Comparison of ENCODE assay signal across 8 mouse cellular contexts in the genomic region with DNA sequence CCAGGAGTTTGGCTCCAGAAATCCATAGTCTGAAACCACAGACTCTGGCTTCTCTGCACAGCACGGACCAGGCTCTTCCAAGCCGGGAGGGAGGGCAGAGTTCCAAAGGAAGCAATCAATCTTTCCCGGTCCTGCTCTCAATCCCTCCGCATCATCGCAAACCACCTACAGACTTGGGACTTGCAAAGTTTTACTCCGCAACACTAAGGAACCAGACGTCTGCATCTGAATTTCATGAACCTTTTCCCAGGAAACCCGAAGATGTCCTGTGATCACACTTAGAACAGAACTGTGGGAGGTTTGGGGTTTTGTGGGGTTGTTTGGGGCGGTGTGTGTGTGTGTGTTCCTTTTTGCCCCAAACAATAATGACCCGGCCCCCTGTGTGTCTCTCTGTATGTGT. TPM values are rescaled to one million over a fixed set of nuclear protein-coding genes. Genes with fewer than 3 reads are reported as not detected.
DNase-seq lines count a peak whose midpoint lies in the region; ATAC-seq lines count a peak whose summit lies in the region.

No protein-coding gene starts in this region.

- H3K4me1 ChIP-seq in megakaryocyte, embryonic 14.5 days, result peaks cover 49% of the 10 kb centered on the region
- H3K4me1 ChIP-seq in brown adipose tissue, adult 24 weeks (ENCODE audit: control insufficient read depth, insufficient read depth, insufficient read length, low read length), result peaks cover 16% of the 10 kb centered on the region
- H3K4me1 ChIP-seq in forebrain, embryonic 15.5 days, result peaks cover 28% of the 10 kb centered on the region

- no peaks in the 10 kb centered on the region for H3K9me3 ChIP-seq in megakaryocyte, embryonic 14.5 days
- H3K9me3 ChIP-seq in forebrain, embryonic 15.5 days, result no peaks in the 10 kb centered on the region

- peak overlapping the region; percentile 93 for H3K4me2 ChIP-seq in forebrain, embryonic 15.5 days (replicated peaks)

- 6% methylated on average over 10 of the region's 10 CpGs for whole genome bisulfite sequencing in forebrain, embryonic 15.5 days

- peak overlapping the region; percentile 97 for H3K4me3 ChIP-seq in megakaryocyte, embryonic 14.5 days (replicated peaks)
- peak overlapping the region; percentile 90 for H3K4me3 ChIP-seq in brown adipose tissue, adult 24 weeks (ENCODE audit: insufficient read depth, low read depth, low read length)
- H3K4me3 ChIP-seq in forebrain, embryonic 15.5 days, result peak overlapping the region; percentile 93

- no peak for ATAC-seq in megakaryocyte, adult 5-6 weeks (ENCODE audit: poor library complexity, severe bottlenecking)
- no peak for ATAC-seq in forebrain, embryonic 15.5 days (replicated peaks)

- peak overlapping the region; percentile 85 for H3K9ac ChIP-seq in forebrain, embryonic 15.5 days (replicated peaks)

- DNase-seq in kidney, adult 9 months, result peak; percentile 60
- peak; percentile 66 for DNase-seq in lung, postnatal 14 days
- DNase-seq in testis, postnatal 10 days (ENCODE audit: low spot score), result peak; percentile 48
- DNase-seq in right cerebral cortex, adult 2 months (ENCODE audit: low spot score in 2 of 2), result no peak

- peak overlapping the region; percentile 87 for H3K27ac ChIP-seq in brown adipose tissue, adult 24 weeks (replicated peaks; ENCODE audit: low read depth, low read length)
- H3K27ac ChIP-seq in forebrain, embryonic 15.5 days (replicated peaks), result peak overlapping the region; percentile 75; the same call in 1 of the 2 replicates

- H3K36me3 ChIP-seq in megakaryocyte, embryonic 14.5 days (replicated peaks; ENCODE audit: low read length), result no peaks in the 10 kb centered on the region
- no peaks in the 10 kb centered on the region for H3K36me3 ChIP-seq in forebrain, embryonic 15.5 days

- H3K27me3 ChIP-seq in megakaryocyte, embryonic 14.5 days (replicated peaks), result no peaks in the 10 kb centered on the region
- H3K27me3 ChIP-seq in forebrain, embryonic 15.5 days, result no peaks in the 10 kb centered on the region

RNA-seq across cellular contexts. Expression of gene Nrbf2, which starts 0.8 kb away (rescaled TPM):
- polyA plus RNA-seq in megakaryocyte, embryonic 14.5 days (2012; ENCODE audit: insufficient read depth, low replicate concordance), result 44.9 and 49.4 TPM in 2 replicates
- total RNA-seq in megakaryocyte, adult 5-6 weeks (2015), result 33.4 and 39.7 TPM in 2 replicates
- 20.7 and 24.6 TPM in 2 replicates for total RNA-seq in megakaryocyte, adult 5-6 weeks (2017)
- 18.6 and 70.7 TPM in 2 replicates for polyA plus RNA-seq in brown adipose tissue, adult 24 weeks (2012; ENCODE audit: insufficient read depth, insufficient read length, missing spikeins)
- 40.5 and 43.9 TPM in 2 replicates for polyA plus RNA-seq in forebrain, embryonic 15.5 days (2015; fragmentation: Nextera tagmentation; extraction: Ambion mirVana)

Comparison
In these comparisons a context has a peak if more than half of its experiments do, and no peak if none do; other contexts are left out.
1. DNase-seq: peak in kidney, adult 9 months (single experiment), lung, postnatal 14 days (single experiment) and testis, postnatal 10 days (single experiment); none in right cerebral cortex, adult 2 months (0 of 2).
2. Peak in every context shown above with its lines, with median percentiles within 50 percentile points of each other: H3K4me3 ChIP-seq.